Mouse (Mus musculus) neural tube, embryonic 13.5 days (tissue): ENCODE measurements around the gene Fam111a. TPM values are rescaled to one million over a fixed set of nuclear protein-coding genes. Genes with fewer than 3 reads are reported as not detected.

Source experiments
- ATAC-seq: fragments of 200-750 bp; cut with Nextera tagmentation; 2 replicates; pipeline ENCODE4 v1.8.0; 2017; ENCODE audit warnings: low read depth, mild to moderate bottlenecking, moderate TSS enrichment, moderate library complexity
- H3K27ac ChIP-seq: fragments of 300-500 bp; sonication (generic); replicated peaks from 2 replicates; pipeline ENCODE4 v1.5.1; 2015; ENCODE audit warnings: moderate library complexity, mild to moderate bottlenecking, inconsistent platforms
- H3K27me3 ChIP-seq: fragments of 300-500 bp; sonication (generic); 2 replicates; pipeline ENCODE4 v1.6.1; 2015; ENCODE audit warnings: mild to moderate bottlenecking, inconsistent platforms
- H3K36me3 ChIP-seq: fragments of 300-500 bp; sonication (generic); 2 replicates; pipeline ENCODE4 v1.6.1; 2015; ENCODE audit warnings: mild to moderate bottlenecking, inconsistent platforms
- H3K4me1 ChIP-seq: fragments of 300-500 bp; sonication (generic); replicated peaks from 2 replicates; pipeline ENCODE4 v1.6.1; 2015; ENCODE audit warnings: inconsistent platforms
- H3K4me2 ChIP-seq: fragments of 300-500 bp; sonication (generic); 2 replicates; pipeline ENCODE4 v1.6.1; 2015; ENCODE audit warnings: inconsistent platforms, mild to moderate bottlenecking, moderate library complexity
- H3K4me3 ChIP-seq: fragments of 300-500 bp; sonication (generic); 2 replicates; pipeline ENCODE4 v1.5.1; 2015; ENCODE audit warnings: mild to moderate bottlenecking, inconsistent platforms
- H3K9ac ChIP-seq: fragments of 300-500 bp; sonication (generic); 2 replicates; pipeline ENCODE4 v1.6.1; 2015; ENCODE audit warnings: moderate library complexity, mild to moderate bottlenecking, inconsistent platforms
- H3K9me3 ChIP-seq: fragments of 300-500 bp; sonication (generic); 2 replicates; pipeline ENCODE4 v1.6.1; 2016; ENCODE audit warnings: inconsistent platforms
- WGBS: fragments of 180-500 bp; shearing (Covaris S2); methylation state at CpG from one replicate; pipeline ENCODE4 v1.1.7; 2015; 5-methylcytosine and 5-hydroxymethylcytosine counted together
- polyA plus RNA-seq: library from polyadenylated mRNA; unstranded; fragments of >200 nt; fragmentation: Nextera tagmentation; extraction: Ambion mirVana; gene quantifications from 2 replicates; pipeline ENCODE4 v1.2.1, GENCODE M21; 2015

Gene Fam111a
- polyA plus RNA-seq, 1 experiment from 2014 or later = 8.0 TPM

GRCm38 (mm10) chr19:12571687-12572086, 26.1 kb downstream of the Fam111a start:
- no peak overlapping the region for H3K4me2 ChIP-seq
- H3K9me3 ChIP-seq = no peaks in the 10 kb centered on the region
- H3K4me3 ChIP-seq = no peak overlapping the region
- H3K27ac ChIP-seq = no peak overlapping the region
- H3K4me1 ChIP-seq = peaks cover 20% of the 10 kb centered on the region
- ATAC-seq = no peak
- H3K9ac ChIP-seq = no peak overlapping the region
- no peaks in the 10 kb centered on the region for H3K36me3 ChIP-seq
- no peaks in the 10 kb centered on the region for H3K27me3 ChIP-seq
- 91% methylated on average over 1 of the region's 1 CpGs for WGBS

- WGBS = 88% methylated on average over 1 of the region's 1 CpGs
- Histone ChIP-seq H3K4me1 (peaks cover 20% of the 10 kb centered on the region), H3K9ac (peak overlapping the region; percentile 56), H3K9me3 (no peaks in the 10 kb centered on the region), H3K4me3 (peak overlapping the region; percentile 40), H3K4me2 (peak overlapping the region; percentile 61), H3K27me3 (no peaks in the 10 kb centered on the region), H3K27ac (peak overlapping the region; percentile 19; the same call in 1 of the 2 replicates), H3K36me3 (no peaks in the 10 kb centered on the region)
- peak; percentile 25 for ATAC-seq
These were observed 27.2 kb downstream of the Fam111a start for GRCm38 (mm10) chr19:12572614-12573265.

GRCm38 (mm10) chr19:12573266-12574011, 27.9 kb downstream of the Fam111a start:
- Histone ChIP-seq H3K27ac (peak overlapping the region; percentile 19; the same call in 1 of the 2 replicates), H3K36me3 (no peaks in the 10 kb centered on the region), H3K4me3 (peak overlapping the region; percentile 40), H3K4me1 (peaks cover 20% of the 10 kb centered on the region), H3K9me3 (no peaks in the 10 kb centered on the region), H3K4me2 (peak overlapping the region; percentile 61), H3K9ac (peak overlapping the region; percentile 56), H3K27me3 (no peaks in the 10 kb centered on the region)
- peak; percentile 100 for ATAC-seq
- WGBS = 7% methylated on average over 14 of the region's 14 CpGs

- peaks cover 20% of the 10 kb centered on the region for H3K4me1 ChIP-seq
- H3K9ac ChIP-seq = peak overlapping the region; percentile 56
- no peaks in the 10 kb centered on the region for H3K9me3 ChIP-seq
- peak overlapping the region; percentile 61 for H3K4me2 ChIP-seq
- peak overlapping the region; percentile 40 for H3K4me3 ChIP-seq
- ATAC-seq = no peak
- 24% methylated on average over 5 of the region's 5 CpGs for WGBS
- H3K27ac ChIP-seq = no peak overlapping the region
- H3K36me3 ChIP-seq = no peaks in the 10 kb centered on the region
- no peaks in the 10 kb centered on the region for H3K27me3 ChIP-seq
These were observed 28.5 kb downstream of the Fam111a start for GRCm38 (mm10) chr19:12574012-12574407.

- no peak for ATAC-seq
- H3K36me3 ChIP-seq = no peaks in the 10 kb centered on the region
These were observed 29.6 kb downstream of the Fam111a start for GRCm38 (mm10) chr19:12575107-12575506.

GRCm38 (mm10) chr19:12575514-12575913, 30.0 kb downstream of the Fam111a start:
- Histone ChIP-seq H3K4me2 (no peak overlapping the region), H3K27me3 (no peaks in the 10 kb centered on the region), H3K36me3 (no peaks in the 10 kb centered on the region), H3K9me3 (no peaks in the 10 kb centered on the region), H3K4me3 (no peak overlapping the region), H3K9ac (no peak overlapping the region), H3K27ac (no peak overlapping the region), H3K4me1 (peaks cover 20% of the 10 kb centered on the region)
- ATAC-seq = no peak
- WGBS = 97% methylated on average over 2 of the region's 2 CpGs

More at GRCm38 (mm10) chr19:12575107-12575506, 29.6 kb downstream of the Fam111a start:
- no peak overlapping the region for H3K4me3 ChIP-seq
- H3K4me1 ChIP-seq = peaks cover 20% of the 10 kb centered on the region
- no peaks in the 10 kb centered on the region for H3K9me3 ChIP-seq
- no peak overlapping the region for H3K9ac ChIP-seq
- H3K4me2 ChIP-seq = no peak overlapping the region
- no peak overlapping the region for H3K27ac ChIP-seq
- H3K27me3 ChIP-seq = no peaks in the 10 kb centered on the region
- 90% methylated on average over 7 of the region's 7 CpGs for WGBS

- 85% methylated on average over 2 of the region's 2 CpGs for WGBS
- H3K27me3 ChIP-seq = no peaks in the 10 kb centered on the region
- H3K4me1 ChIP-seq = peaks cover 20% of the 10 kb centered on the region
- no peak overlapping the region for H3K9ac ChIP-seq
- no peaks in the 10 kb centered on the region for H3K9me3 ChIP-seq
- H3K36me3 ChIP-seq = no peaks in the 10 kb centered on the region
- no peak overlapping the region for H3K27ac ChIP-seq
- no peak overlapping the region for H3K4me3 ChIP-seq
- H3K4me2 ChIP-seq = no peak overlapping the region
- no peak for ATAC-seq
These were observed 31.1 kb downstream of the Fam111a start for GRCm38 (mm10) chr19:12576639-12577038.

GRCm38 (mm10) chr19:12585310-12585709, 39.8 kb downstream of the Fam111a start:
- no peak for ATAC-seq
- Histone ChIP-seq H3K27me3 (no peaks in the 10 kb centered on the region), H3K27ac (no peak overlapping the region), H3K4me2 (no peak overlapping the region), H3K4me3 (no peak overlapping the region), H3K9ac (no peak overlapping the region), H3K4me1 (no peaks in the 10 kb centered on the region), H3K36me3 (peaks cover 6% of the 10 kb centered on the region; the same call in 1 of the 2 replicates), H3K9me3 (no peaks in the 10 kb centered on the region)
- WGBS = 82% methylated on average over 4 of the region's 4 CpGs

- Histone ChIP-seq H3K4me3 (no peak overlapping the region), H3K36me3 (peaks cover 5% of the 10 kb centered on the region; the same call in 1 of the 2 replicates), H3K9ac (no peak overlapping the region), H3K27ac (no peak overlapping the region), H3K27me3 (peaks cover 10% of the 10 kb centered on the region; the same call in 1 of the 2 replicates), H3K4me1 (peaks cover 7% of the 10 kb centered on the region), H3K4me2 (no peak overlapping the region), H3K9me3 (no peaks in the 10 kb centered on the region)
- WGBS = 3% methylated on average over 1 of the region's 1 CpGs
- 0 out of 2 replicates have a peak, but pooled peaks have one; percentile 17 for ATAC-seq
These were observed 46.4 kb downstream of the Fam111a start for GRCm38 (mm10) chr19:12591908-12592307.

- peaks cover 12% of the 10 kb centered on the region; the same call in 1 of the 2 replicates for H3K27me3 ChIP-seq
- no peaks in the 10 kb centered on the region for H3K36me3 ChIP-seq
- WGBS = 60% methylated on average over 2 of the region's 2 CpGs
- H3K4me3 ChIP-seq = peak overlapping the region; percentile 74
- no peak overlapping the region for H3K27ac ChIP-seq
- no peak overlapping the region for H3K9ac ChIP-seq
- peaks cover 12% of the 10 kb centered on the region for H3K4me1 ChIP-seq
- peak overlapping the region; percentile 95 for H3K4me2 ChIP-seq
- H3K9me3 ChIP-seq = no peaks in the 10 kb centered on the region
- no peak for ATAC-seq
These were observed 49.6 kb downstream of the Fam111a start for GRCm38 (mm10) chr19:12595135-12595529.

GRCm38 (mm10) chr19:12595530-12596289, 50.2 kb downstream of the Fam111a start:
- under 1% methylated on average over 49 of the region's 49 CpGs for WGBS
- Histone ChIP-seq H3K4me3 (peak overlapping the region; percentile 74), H3K4me1 (peaks cover 12% of the 10 kb centered on the region), H3K27me3 (peaks cover 12% of the 10 kb centered on the region; the same call in 1 of the 2 replicates), H3K9ac (peak overlapping the region; percentile 83), H3K4me2 (peak overlapping the region; percentile 95), H3K36me3 (no peaks in the 10 kb centered on the region), H3K9me3 (no peaks in the 10 kb centered on the region), H3K27ac (peak overlapping the region; percentile 81)
- peak; percentile 93 for ATAC-seq
